Mouse (Mus musculus) monocyte, adult 5-6 weeks (primary cell): ENCODE measurements around the gene Tekt5. TPM values are rescaled to one million over a fixed set of nuclear protein-coding genes. Genes with fewer than 3 reads are reported as not detected.

Experiments
- ATAC-seq: fragments of 153-309, 156-312 bp; replicated peaks from 2 replicates; pipeline ENCODE4 v1.8.0; 2017; ENCODE audit warnings: mild to moderate bottlenecking; ENCODE audit not compliant: low TSS enrichment, insufficient number of reproducible peaks, severe bottlenecking, poor library complexity, low FRiP score
- total RNA-seq: library from RNA; stranded (forward); fragments of 200-1000, 200-491, 200-594 nt; gene quantifications from 3 replicates; pipeline ENCODE4 v1.2.3, GENCODE M21; 2017

Tekt5 gene
- total RNA-seq = not detected in 3 replicates

DNA sequence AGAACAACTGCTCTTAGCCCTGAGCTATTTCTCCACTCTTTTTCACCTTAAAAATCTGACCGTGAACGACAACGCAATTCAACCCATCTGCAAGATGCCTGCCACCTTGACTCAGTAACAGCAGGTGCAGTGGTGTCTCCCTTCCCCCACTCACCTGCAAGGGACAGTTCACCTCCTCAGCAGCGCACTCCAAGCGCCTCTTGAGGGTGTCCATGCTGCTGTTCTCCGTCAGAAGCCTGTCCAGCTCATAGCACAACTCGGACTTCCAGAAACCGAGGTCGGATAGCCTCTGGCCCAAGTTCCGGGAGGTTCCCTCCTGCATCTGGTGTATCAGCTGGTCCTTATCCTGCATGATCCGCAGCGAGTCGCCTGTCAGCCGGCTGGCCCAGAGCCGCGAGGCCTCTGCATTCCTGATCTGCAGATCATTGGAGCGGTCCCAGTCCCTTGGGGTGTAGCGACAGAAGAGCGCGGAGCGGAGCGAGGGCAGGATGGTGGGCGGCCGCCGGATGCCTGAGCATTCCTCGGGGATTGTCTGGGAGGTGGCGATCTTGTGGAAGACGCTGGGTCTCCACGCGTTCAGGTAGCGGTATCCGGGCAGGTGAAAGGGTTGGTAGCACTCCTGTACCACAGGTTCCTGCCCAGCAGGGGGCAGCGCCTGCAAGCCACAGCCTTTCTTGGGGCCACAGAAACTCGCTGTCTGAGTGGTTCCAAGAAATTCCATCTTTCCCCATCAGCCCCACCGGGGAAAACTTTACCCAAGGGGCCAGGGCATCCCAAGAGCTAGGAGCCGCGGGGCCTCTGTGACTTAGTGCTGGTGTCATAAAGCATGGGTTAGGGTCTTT, at the start of gene Tekt5:
TSS of gene Tekt5 (minus strand) at position 792 of the 842 bp plus-strand sequence.
- no peak for ATAC-seq

DNA sequence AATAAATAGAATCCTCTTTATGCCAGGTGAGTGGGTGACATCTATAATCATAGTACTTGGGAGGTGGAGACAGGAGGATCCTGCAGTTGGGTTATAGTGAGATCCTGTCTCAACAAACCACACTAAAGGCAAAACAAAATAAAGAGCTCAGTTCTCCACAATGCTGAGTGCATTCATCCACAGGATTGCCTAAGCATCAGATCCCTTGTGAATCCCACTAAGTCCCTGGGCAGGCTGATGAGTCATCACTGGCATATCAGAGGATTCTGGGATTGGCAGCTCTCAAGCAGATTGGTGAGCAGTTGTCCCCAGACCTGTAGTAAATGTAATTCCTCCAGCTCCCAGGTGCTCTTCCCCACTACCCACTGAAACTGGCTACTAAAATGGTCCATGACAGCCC, 48.4 kb upstream of the Tekt5 start:
- ATAC-seq = no peak

DNA sequence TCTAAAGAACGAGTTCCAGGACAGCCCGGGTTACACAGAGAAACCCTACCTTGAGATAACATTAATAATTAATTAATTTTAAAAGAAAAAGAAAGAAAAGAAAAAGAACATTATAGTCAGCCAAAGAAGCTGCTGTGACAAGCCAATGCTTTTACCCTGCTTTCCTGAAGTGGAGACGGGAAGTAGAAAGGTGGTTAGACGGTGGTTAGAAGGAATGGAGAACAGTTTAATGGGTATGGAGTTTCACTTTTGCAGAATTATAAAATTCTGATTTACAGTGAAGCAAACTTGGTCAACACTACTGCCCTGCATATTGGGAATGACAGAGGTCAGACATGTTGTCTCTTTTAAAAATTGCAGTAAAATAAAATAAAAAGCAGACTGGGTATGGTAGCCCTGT, 46.5 kb upstream of the Tekt5 start:
- ATAC-seq = no peak

DNA sequence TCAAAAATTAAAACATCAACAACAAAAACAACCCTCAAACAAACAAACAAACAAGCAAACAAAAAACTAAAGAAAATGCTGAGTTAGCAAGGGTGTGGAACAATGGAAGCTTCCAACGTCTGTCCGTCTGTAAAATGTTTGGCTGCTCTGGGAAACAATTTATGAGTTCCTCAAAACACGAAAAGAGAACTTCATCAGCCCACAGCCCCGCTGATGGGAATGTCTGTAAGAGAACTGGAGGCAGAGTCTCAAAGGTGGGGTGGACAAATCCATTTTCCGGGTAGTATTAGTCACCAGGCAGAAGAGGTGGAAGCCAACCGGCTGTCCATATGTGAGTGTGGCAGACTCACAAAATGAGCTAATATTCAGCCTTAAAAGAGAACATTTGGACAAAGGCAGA, 46.0 kb upstream of the Tekt5 start:
- 0 out of 2 replicates have a peak, but pooled peaks have one; percentile 37 for ATAC-seq

DNA sequence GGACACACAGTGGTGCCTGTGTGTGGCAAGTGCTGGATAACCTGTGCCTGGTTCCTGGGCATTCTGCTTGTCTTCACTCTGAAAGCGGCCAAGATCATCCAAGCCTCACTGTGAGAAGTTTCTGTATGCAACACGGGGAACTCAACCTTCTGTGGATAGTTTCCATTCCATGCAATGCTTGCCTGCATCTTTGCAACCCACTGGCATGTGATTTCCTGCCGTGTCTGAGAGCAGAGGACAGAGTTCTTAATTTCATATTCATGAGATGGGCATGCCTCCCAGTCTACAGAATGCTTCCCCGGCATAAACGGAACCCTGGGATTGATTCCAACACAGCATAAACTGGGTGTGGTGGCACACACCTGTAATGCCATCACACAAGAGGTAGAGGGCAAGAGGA, 42.8 kb upstream of the Tekt5 start:
- no peak for ATAC-seq

DNA sequence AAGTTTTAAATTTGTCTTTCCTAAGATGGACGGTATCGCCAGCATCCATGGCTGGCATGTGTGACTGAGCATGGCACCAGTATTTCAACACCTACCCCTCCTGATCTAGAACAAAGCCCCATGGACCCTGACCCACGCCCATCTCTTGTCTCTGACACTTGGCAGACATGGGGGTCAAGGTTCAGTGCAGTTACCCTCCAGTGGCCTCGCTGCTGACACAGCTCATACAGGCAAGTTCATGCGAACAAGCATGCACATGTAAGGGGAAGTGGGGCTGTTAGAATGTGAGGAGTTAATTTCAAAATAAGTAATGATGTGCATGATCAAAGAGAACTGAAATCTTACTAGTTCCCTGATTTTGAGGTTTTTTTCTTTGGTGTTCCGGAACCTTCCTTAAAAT, 40.9 kb upstream of the Tekt5 start:
- ATAC-seq = peak; percentile 62

DNA sequence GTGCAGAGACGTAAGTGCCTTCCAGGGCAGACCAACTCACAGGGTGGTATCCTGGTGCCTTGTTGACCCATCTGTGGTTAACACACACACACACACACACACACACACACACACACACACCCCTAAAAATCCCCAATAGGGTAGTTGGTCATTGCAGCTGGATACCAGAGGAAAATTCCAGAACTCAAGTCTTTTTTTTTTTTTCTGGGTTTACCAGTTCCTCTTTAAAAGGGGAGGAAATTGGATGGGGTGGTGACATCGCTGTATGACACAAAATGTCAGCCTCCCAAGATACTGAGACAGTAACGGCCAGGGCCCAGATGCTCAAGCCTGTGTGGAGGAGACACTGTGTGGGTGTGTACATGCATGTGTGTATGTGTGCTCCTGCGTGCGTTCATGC, 38.1 kb upstream of the Tekt5 start:
- no peak for ATAC-seq

DNA sequence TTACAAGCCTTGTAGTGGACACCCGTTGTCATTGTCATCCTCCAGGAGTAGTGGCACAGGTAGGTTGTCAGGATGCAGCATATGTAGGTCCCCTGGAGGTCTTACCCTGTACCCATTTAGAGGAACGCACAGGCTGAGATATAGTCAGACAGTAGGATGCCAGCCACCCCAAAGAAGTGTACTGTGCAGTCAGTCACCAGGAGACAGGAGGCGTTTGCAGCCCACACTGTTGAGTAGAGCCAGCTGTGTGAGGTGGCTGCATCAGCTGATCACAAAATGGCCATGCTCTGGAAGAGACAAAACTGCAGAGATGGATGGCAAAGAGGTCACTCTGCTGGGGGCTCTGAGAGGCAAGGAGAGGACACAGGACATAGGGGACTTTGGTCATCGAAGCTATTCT, 37.1 kb upstream of the Tekt5 start:
- no peak for ATAC-seq

DNA sequence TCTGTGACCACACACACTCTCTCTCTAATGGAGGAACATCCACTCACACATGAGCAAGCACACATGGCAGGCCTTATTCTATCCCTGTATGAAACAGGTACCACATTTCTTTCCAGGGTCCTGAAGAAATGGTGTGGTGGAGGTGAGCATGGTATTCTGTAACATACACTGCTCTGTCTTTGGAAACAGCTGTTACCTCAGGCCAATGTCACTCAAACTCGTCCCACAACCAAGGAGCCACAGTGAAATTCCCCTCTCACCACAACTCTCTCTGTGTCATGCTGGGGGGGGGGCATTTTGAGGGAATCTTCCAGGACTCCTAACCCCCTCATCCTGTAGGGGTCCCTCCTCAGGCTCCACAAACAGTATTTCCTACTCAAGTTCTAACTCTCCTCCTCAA, 36.6 kb upstream of the Tekt5 start:
- no peak for ATAC-seq

DNA sequence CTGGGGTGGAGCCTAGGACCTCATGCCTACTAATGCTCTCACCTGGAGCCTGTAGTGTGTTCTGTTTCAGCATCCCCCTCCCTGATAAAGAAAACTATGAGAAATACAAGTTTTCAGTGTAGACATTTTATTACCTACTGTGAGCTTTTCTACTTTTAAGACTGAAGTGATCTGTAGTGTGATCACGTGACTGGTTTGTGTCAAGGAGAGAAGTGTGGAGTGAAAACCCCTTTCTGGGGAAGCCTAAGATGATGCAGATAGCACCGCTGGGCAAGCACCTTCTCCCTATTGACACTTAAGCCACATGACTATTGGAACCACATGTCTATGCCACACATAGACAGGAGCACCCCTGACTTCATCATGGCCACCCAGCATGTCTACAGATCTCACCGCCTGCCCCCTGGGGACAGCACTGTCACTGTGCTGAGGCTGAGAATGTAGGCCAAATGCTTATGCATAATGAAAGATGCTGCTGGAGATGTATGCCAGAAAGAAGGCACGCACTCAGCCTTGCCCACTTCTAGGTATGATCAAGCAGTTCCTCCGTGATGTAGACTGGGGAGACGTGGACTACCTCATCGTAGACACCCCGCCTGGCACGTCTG, 25.3 kb upstream of the Tekt5 start:
- ATAC-seq = no peak

DNA sequence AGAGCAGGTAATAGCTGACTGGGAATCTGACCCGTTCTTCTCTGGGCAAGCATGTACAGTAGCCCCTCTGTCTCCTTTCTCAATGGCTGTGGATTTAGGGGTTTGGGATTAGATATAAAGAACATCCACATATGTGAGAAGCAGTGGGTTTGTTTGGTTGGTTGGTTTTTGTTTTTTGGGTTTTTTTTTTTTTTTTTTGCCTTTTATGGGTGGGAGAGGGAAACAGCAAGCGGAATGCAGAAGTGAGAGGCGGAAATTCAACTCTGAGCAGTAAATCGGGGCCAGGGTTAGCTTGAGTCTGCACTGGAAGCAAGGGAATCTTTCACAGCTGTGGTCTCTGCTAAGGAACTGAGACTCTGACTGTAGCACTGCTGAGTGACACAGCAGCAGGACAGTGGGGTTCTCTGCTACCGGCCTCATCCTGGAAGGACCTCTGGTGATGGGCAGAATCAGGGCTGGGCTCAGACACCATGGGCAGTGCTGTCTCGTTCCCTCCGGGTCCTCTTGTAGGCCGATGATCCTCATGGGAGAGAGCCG, 22.5 kb upstream of the Tekt5 start:
- peak; percentile 62 for ATAC-seq

DNA sequence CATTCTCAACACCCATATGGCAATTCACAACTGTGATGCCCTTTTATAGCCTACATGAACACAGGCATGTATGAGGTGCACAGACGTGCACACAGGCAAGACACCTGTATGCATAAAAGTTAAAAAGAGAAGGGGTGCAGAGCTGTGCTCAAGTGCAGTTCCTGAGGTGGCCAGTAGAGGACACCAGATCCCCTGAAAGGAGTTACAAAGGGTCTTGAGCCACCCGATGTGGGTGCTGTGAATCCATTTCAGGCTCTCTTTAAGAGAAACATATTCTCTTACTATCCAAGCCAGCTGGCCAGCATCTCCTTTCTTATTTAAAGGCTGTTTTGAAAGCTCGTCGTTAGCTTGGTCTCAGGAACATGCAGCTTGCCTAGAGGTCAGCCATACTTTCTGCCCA, 21.6 kb upstream of the Tekt5 start:
- ATAC-seq = no peak

DNA sequence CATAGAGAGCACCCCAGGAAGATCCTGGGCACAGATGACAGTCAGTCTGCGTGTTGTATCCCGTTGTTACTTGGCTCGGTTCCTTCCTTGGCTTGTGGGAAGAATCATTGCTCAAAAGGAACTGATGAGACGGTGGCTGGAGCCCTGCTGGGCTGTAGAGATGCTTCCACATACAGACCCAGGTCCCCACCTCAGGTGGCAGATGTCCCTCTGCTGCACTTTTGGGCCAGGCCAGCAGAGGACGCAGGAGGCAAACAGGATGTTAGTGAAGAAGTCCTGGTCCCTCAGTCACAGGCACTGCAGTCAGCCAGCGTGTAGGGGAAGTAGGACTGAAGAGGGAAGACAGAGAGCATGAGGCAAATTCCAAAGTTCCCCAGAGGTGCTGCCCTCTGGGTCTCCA, 20.7 kb upstream of the Tekt5 start:
- ATAC-seq = peak; percentile 51; the same call in 1 of the 2 replicates

DNA sequence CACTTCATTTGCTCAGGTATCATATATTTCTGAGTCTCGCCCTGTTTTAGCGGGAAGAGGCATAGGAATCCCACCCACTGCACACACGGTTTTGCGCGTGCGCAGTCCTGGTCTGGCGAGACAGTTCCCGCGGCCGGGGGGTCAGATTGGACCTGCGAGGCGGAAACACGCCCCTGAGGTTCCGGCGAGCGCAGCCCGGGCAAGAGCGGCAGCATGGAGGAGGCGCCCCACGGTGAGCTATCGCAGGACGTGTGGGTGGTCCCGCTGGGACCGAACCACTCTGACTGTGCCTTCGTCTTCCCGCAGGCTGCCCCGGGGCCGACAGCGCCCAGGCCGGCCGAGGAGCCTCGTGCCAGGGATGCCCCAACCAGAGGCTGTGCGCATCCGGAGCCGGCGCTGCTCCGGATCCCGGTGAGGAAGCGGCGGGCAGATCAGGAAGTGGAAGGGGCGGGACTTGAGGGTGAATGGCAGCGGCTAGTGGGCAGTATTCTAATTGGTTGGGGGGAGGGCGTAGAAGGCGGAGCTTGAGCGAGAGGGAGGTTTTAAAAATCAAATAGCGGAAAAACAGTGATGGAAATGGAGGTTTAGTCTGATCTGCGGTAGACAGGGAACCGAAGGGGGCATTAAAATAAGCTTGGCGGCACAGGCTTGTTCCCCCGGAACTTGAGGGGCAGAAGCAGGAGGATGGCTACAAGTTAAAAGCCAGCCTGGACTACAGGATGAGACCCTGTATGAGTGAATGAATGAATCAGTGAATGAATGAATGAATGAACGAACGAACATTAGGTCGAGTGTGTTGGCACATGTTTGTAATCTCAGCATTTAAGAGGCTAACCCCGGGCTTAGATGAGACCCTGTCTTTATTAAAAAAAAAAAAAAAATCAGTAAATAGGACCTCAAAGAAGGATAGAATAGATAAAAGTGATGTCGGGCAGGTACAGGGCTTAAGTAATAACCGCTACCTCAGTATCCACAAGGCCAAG, 16.8 kb upstream of the Tekt5 start, which contains the start of gene Nubp1:
TSS of gene Nubp1 (plus strand) at position 185 of the 983 bp plus-strand sequence.
- peak; percentile 87 for ATAC-seq

DNA sequence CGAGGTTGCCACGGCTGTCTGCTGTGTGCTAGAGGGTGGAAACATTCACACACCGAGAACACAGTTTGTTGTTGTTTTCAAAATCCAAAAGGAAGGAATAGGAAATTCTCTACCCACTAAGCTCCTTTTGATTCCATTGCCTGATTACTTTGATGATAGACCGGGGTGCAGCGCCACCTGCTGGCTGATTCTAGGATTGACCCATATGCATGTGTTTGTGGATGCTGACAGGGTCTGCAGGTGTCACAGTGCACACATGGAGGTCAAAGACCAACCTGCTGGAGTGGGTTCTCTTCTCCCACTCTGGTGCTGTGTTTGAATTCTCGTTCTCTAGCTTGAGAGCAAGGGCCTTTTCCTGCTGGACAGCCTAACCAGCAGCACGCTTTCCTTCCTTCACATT, 3.9 kb upstream of the Tekt5 start:
- ATAC-seq = peak; percentile 85

DNA sequence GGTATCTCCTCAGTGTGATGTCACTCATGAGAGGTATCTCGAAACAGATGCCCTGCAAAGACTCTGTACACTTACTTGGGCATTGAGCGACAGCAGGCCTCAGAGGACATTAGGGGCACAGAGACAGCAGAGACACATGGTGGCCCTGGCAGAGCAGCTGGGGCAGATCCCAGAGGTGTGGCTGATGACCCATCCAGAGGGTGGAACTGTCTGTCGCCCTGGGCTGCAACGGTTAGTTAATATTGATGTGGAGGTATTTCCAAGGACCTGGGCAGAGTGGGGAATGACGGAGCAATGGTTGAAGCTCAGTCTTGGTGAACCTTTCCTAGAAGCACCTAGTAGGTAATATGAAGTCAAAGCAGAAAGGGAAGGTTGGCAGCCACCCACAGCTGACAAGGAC, 3.5 kb upstream of the Tekt5 start:
- no peak for ATAC-seq

DNA sequence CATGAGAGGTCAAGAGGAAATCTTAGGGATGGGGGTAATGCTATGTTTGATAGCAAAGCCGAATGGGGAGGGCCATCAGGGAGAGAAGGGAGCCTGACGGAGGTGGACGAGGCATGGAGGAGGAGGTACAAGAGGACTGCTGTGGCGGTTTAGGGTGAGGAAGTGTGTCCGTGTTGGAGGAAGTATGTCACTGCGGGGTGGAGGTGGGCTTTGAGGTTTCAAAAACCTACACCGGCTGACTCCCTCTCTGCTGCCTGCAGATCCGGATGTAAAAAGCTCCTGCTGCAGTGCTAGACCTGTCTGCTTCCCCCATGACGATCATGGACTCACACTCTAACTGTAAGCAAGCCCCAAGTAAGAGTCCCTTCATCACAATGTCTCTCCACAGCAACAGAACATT, 2.7 kb downstream of the Tekt5 start:
- ATAC-seq = no peak

DNA sequence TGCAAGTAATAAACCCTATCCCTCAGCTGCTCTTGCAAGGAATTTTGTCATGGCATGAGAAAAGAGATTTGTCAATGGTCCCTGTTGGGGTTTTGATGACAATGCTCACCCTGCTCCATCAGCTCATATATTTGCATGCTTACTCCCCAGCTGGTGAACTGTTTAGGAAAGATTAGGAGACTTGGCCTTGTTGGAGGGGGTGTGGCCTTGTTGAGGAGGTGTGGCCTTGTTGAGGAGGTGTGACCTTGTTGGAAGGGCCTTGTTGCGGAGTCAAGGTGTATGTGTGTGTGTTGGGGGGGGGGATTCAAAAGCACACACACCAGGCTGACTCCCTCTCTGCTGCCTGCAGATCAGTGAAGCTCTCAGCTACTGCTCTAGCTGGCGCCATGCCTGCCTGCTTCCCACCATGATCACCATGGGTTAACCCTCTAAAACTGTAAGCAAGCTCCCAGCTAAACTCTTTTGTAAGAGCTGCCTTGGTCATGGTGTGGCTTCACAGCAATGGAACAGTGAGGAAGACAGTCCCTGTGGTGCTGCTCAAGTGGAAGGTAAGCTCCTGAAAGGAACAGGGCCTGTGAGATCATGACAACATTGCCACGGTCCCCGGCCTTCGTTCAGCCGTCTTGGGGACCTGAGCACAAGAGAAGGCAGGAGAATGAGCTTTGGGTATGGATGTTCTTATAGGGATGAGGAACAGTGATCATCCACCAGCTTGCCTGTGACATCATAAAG, 6.5 kb downstream of the Tekt5 start:
- no peak for ATAC-seq
